Mouse (Mus musculus) forebrain, embryonic 11.5 days (tissue): Measurements from ENCODE around the gene Eda. TPM values are rescaled to one million over a fixed set of nuclear protein-coding genes. Genes with fewer than 3 reads are reported as not detected.

Experiments used
- ATAC-seq: fragments of 200-750 bp; cut with Nextera tagmentation; replicated peaks from 2 replicates; pipeline ENCODE4 v1.8.0; 2017; ENCODE audit warnings: moderate TSS enrichment; ENCODE audit not compliant: low FRiP score
- DNase-seq: peaks from one replicate; pipeline ENCODE4 v3.0.0-alpha.2; 2017; ENCODE audit warnings: low spot score
- H3K27ac ChIP-seq: fragments of 300-500 bp; sonication (generic); 2 replicates; pipeline ENCODE4 v1.5.1; 2014; ENCODE audit warnings: low read depth, low read length
- H3K27me3 ChIP-seq: fragments of 300-500 bp; sonication (generic); 2 replicates; pipeline ENCODE4 v1.6.1; 2014; ENCODE audit warnings: mild to moderate bottlenecking, low read length, mixed read lengths; ENCODE audit not compliant: control insufficient read depth, insufficient read depth
- H3K36me3 ChIP-seq: fragments of 300-500 bp; sonication (generic); 2 replicates; pipeline ENCODE4 v1.6.1; 2014; ENCODE audit warnings: mild to moderate bottlenecking, low read length, moderate library complexity, mixed read lengths; ENCODE audit not compliant: control insufficient read depth, insufficient read depth
- H3K4me1 ChIP-seq: fragments of 300-500 bp; sonication (generic); replicated peaks from 2 replicates; pipeline ENCODE4 v1.6.1; 2014; ENCODE audit warnings: low read length, mixed read lengths; ENCODE audit not compliant: control insufficient read depth, insufficient read depth
- H3K4me2 ChIP-seq: fragments of 300-500 bp; sonication (generic); 2 replicates; pipeline ENCODE4 v1.6.1; 2014; ENCODE audit warnings: low read depth, mild to moderate bottlenecking, low read length, moderate library complexity, mixed read lengths; ENCODE audit not compliant: severe bottlenecking
- H3K4me3 ChIP-seq: fragments of 300-500 bp; sonication (generic); 2 replicates; pipeline ENCODE4 v1.5.1; 2014; ENCODE audit warnings: low read depth, low read length
- H3K9ac ChIP-seq: fragments of 300-500 bp; sonication (generic); 2 replicates; pipeline ENCODE4 v1.6.1; 2014; ENCODE audit warnings: low read length
- H3K9me3 ChIP-seq: fragments of 300-500 bp; sonication (generic); 2 replicates; pipeline ENCODE4 v1.6.1; 2016; ENCODE audit warnings: low read length, mixed read lengths; ENCODE audit not compliant: control insufficient read depth
- WGBS: fragments of 180-500 bp; shearing (Covaris S2); extraction: QIAGEN DNeasy Blood & Tissue Kit; methylation state at CpG from one replicate; pipeline ENCODE4 v1.1.7; 2014; 5-methylcytosine and 5-hydroxymethylcytosine counted together
- microRNA counts: library from miRNA; unstranded; fragments of <30 nt; microRNA quantifications from one replicate; lab custom pipeline; 2015
- microRNA-seq: library from miRNA; unstranded; fragments of <30 nt; microRNA quantifications from one replicate; pipeline ENCODE4, GENCODE M21; 2016; ENCODE audit not compliant: insufficient number of aligned reads
- polyA plus RNA-seq: library from polyadenylated mRNA; unstranded; fragments of >200 nt; fragmentation: Nextera tagmentation; extraction: Ambion mirVana; gene quantifications from 2 replicates; pipeline ENCODE4 v1.2.1, GENCODE M21; 2014

Gene Eda
- polyA plus RNA-seq, 1 experiment from 2014 or later, result 2.6 TPM

- Histone ChIP-seq H3K4me2 (no peak overlapping the region), H3K36me3 (no peaks in the 10 kb centered on the region), H3K4me1 (no peaks in the 10 kb centered on the region), H3K9ac (no peak overlapping the region), H3K27ac (no peak overlapping the region), H3K4me3 (no peak overlapping the region), H3K27me3 (no peaks in the 10 kb centered on the region; the same call in 1 of the 2 replicates), H3K9me3 (no peaks in the 10 kb centered on the region)
- ATAC-seq (no peak), DNase-seq (no peak)
- 88% methylated on average over 7 of the region's 7 CpGs for WGBS
These were observed 468.1 kb downstream of the Eda start for GRCm38 (mm10) chrX:100443532-100443931.

MicroRNAs within 50 kb of the gene (microRNA counts, 519-probe panel; counts per million panel counts)
- 3,255 counts per million, percentile 14 among the panel's probes with 10 or more counts for microRNA mmu-miR-676 (lab: Ali Mortazavi, UCI)

Small RNAs within 50 kb of the gene (microRNA-seq; reads per million reads assigned to microRNA genes)
- gene Mir676, result 802 reads per million, percentile 65 among the genes with 10 or more reads in this experiment

Other genes with a start within 250 kb of the Eda start
- gene Tmem28, start 154.6 kb upstream of the Eda start, polyA plus RNA-seq, result 1.2 and 1.3 TPM in 2 replicates